In the genomic region with DNA sequence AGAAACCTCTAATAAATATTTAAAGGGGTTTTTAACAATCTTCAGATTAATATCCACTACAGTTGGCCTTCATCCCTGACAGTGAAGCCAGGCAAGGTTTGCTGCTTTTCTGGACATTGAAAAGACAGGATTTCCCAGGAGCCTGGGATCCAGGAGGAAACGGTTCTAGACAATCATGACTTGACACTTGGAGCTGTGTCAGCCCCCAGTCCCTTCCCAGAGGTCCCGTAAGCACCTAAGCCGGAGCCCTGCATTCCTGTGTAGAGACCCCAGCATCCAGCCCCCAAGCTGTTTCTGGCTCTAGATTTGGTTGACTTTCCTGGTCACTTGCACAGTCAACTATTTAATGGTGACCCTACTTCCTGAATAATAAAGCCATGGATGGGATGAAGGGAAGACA, we compare ENCODE assay signal across 31 mouse cellular contexts. TPM values are rescaled to one million over a fixed set of nuclear protein-coding genes. Genes with fewer than 3 reads are reported as not detected.
"Had no signal": no experiment of that assay in that cellular context is flagged by ENCODE, and none has a peak within 500 bp of the region (broad histone marks: within the 10 kb centered on the region; RNA-seq: fewer than 3 reads in every experiment).

No protein-coding gene starts in this region.

- H3K4me3 ChIP-seq: heart, embryonic 12.5 days; heart, embryonic 13.5 days; heart, embryonic 15.5 days; hindbrain, embryonic 10.5 days; hindbrain, embryonic 12.5 days; hindbrain, embryonic 13.5 days; hindbrain, embryonic 15.5 days; intestine, embryonic 15.5 days; kidney, embryonic 15.5 days; layer of hippocampus, adult 2 months; left cerebral cortex, adult 2 months had no signal

- H3K9ac ChIP-seq: heart, embryonic 12.5 days; heart, embryonic 13.5 days; heart, embryonic 15.5 days; hindbrain, embryonic 12.5 days; hindbrain, embryonic 13.5 days; hindbrain, embryonic 14.5 days; hindbrain, embryonic 15.5 days; intestine, embryonic 15.5 days; kidney, embryonic 15.5 days had no signal

- H3K36me3 ChIP-seq: heart, embryonic 15.5 days; intestine, embryonic 15.5 days had no signal

- H3K27ac ChIP-seq: heart, embryonic 13.5 days; heart, embryonic 15.5 days; hindbrain, embryonic 10.5 days; hindbrain, embryonic 12.5 days; hindbrain, embryonic 13.5 days; hindbrain, embryonic 14.5 days; hindbrain, embryonic 15.5 days; hindbrain, postnatal 0 days; intestine, embryonic 15.5 days; kidney, embryonic 15.5 days; kidney, postnatal 0 days; layer of hippocampus, adult 2 months; left cerebral cortex, adult 2 months had no signal

- DNase-seq: heart, postnatal 14 days; heart, postnatal 4 days; kidney, adult 11 months; kidney, adult 18-20 months; kidney, adult 2 months; kidney, adult 8-10 months; kidney, adult 9 months; kidney, postnatal 10 days; kidney, postnatal 14 days; kidney, postnatal 25 days; kidney, postnatal 36 days; kidney, postnatal 4 days; layer of hippocampus, adult 9-11 months; layer of hippocampus, postnatal 36 days had no signal

RNA-seq across cellular contexts. Expression of gene Tnxb, which starts 11.7 kb away (rescaled TPM):
- polyA plus RNA-seq: inflammation-experienced regulatory T-cells, adult 6 months had no signal

RNA-seq across cellular contexts. Expression of gene Prrt1, which starts 29.3 kb away (rescaled TPM):
- total RNA-seq: hematopoietic stem cell, adult 5-6 weeks had no signal
- polyA plus RNA-seq: heart, embryonic 11.5 days; heart, embryonic 12.5 days had no signal
